Mouse (Mus musculus): ENCODE measurements around the gene Mpv17l2. TPM values are rescaled to one million over a fixed set of nuclear protein-coding genes. Genes with fewer than 3 reads are reported as not detected.
A peak's percentile ranks its signal among the peaks of the same experiment; 100 is the strongest.

Mpv17l2 gene
- total and polyA plus RNA-seq, 2 experiments from 2014 or later, result 53.9 to 56.1 TPM

DNA sequence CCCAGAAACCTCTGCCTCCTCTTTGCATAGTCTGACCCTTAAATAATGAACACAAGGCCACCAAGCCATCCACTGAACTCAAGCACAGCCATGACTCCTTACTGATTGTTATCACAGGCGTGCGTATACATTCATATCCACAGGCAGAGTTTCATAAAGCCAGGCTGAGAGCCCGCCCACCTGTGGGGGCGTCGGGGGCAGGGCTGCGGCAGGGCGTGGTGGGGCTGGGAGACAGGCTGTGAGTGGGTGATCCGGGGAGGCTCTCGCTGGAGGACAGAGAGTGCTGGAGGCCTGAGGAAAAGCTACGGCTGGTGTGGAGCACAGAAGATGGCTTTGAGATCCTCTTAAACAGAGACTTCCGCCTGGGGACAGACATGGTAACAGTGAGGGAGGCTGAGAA is 19.3 kb upstream of the Mpv17l2 start:
- H3K4me2 ChIP-seq (ENCODE audit: low read depth, low read length), result no peak overlapping the region
- TF ChIP-seq CTCF (IDR thresholded peaks at IDR 0.05; ENCODE audit: low read depth), result no peak
- ATAC-seq, result no peak
- no peak for DNase-seq (ENCODE audit: low spot score)
- no peaks in the 10 kb centered on the region for H3K9me3 ChIP-seq (ENCODE audit: low read length)
- 83% methylated on average over 11 of the region's 11 CpGs for WGBS
- H3K4me1 ChIP-seq (ENCODE audit: insufficient read depth, low read length), result peaks cover 14% of the 10 kb centered on the region
- H3K27ac ChIP-seq, result no peak overlapping the region
- no peaks in the 10 kb centered on the region for H3K27me3 ChIP-seq (ENCODE audit: insufficient read depth, low read length)
- H3K36me3 ChIP-seq (ENCODE audit: insufficient read depth, low read length), result peaks cover 45% of the 10 kb centered on the region
- no peak overlapping the region for H3K9ac ChIP-seq (replicated peaks; ENCODE audit: low read length)
- H3K4me3 ChIP-seq (ENCODE audit: low read length), result no peak overlapping the region

DNA sequence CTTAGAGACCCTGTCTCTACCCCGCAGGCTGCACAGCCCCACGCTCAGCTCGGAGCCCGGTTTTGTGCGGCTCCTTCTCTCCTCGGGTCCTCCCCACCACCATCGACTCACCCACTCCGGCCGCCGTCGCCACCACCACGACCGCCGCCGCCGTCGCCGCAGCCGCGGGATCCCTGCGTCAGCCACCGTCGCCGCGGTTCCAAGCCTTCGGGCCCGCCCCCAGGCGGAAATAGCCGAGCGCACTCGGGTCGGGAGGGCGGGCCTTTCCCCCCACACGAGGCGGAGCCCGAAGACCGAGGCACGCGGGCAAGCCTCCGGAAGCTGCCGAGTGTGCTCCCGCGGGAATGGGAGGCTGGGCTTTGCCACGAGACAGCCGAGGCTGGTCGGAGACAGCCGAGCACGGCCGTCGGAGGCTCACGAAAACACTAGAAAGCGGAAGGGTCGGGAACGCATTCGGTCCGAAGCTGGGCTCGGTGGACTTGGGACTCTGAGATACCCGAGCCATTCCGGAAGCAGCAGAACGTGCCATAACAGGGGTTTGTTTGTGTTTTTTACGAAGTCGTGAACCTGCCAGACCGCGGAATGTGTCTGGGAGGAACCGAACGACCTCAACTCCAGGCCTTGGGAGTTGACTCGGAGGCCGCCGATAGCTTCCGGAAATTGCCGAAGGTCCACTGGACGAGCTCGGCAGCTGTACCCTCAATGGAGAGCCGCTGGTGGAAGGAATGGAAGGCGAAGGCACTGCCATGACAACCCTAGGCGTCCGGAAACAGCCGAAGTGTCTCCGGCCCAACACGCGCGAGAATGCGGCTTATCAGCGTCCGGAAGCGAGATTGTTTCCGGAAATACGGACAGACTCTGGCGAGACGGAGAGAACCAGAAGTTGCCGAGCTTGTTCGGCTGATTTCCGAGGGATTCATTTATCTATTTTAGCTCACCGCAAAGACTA is 16.0 kb upstream of the Mpv17l2 start, which contains the start of gene Pik3r2:
Gene Pik3r2, minus strand, starts transcription at position 218 of the 949 bp plus-strand sequence.
- ATAC-seq (peak; percentile 94), DNase-seq (ENCODE audit: low spot score) (peak; percentile 100)
- H3K27me3 ChIP-seq (ENCODE audit: insufficient read depth, low read length), result no peaks in the 10 kb centered on the region
- peak within 1 kb of the TSS; percentile 96 for H3K9ac ChIP-seq (replicated peaks; ENCODE audit: low read length)
- TF ChIP-seq CTCF (IDR thresholded peaks at IDR 0.05; ENCODE audit: low read depth), result peak; percentile 46
- H3K4me1 ChIP-seq (ENCODE audit: insufficient read depth, low read length), result peaks cover 27% of the 10 kb centered on the region
- peak within 1 kb of the TSS; percentile 87 for H3K4me2 ChIP-seq (ENCODE audit: low read depth, low read length)
- H3K27ac ChIP-seq, result peak within 1 kb of the TSS; percentile 96
- WGBS, result under 1% methylated on average over 92 of the region's 94 CpGs
- no peaks in the 10 kb centered on the region for H3K9me3 ChIP-seq (ENCODE audit: low read length)
- H3K4me3 ChIP-seq (ENCODE audit: low read length), result peak within 1 kb of the TSS; percentile 76
- H3K36me3 ChIP-seq (ENCODE audit: insufficient read depth, low read length), result peaks cover 29% of the 10 kb centered on the region

DNA sequence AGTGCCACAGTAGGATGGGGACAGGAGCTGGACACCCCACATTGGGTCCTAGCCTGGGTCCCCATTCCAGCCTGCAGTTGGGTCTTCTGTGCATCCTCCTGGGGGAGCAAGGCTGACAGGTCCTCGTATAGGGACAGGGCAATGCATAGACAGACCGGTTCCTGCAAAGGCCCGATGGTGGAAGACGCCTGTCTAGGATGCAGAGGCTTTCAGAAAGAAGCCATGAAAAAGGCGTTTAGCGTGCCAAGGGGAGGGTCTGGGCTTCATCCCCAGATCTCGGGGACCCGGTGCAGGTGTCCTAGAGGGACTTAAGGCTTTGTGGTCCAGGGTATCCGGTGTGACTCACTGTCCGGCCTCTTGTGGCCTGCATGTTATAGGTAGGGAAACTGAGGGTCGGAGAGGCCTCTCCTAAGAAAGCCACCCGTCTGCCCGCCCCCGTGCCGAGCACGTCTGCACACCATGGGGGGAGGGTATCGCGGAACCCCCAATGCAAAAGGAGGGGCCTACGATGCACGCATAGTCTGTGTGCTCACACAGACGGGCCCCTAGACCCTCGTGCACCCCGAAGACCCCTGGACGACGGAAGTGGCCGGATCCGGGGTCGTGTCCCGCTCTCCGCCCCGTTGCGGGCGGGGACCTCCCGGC is 15.2 kb upstream of the Mpv17l2 start:
- ATAC-seq (no peak), DNase-seq (ENCODE audit: low spot score) (peak; percentile 32)
- no peaks in the 10 kb centered on the region for H3K27me3 ChIP-seq (ENCODE audit: insufficient read depth, low read length)
- peak overlapping the region; percentile 76 for H3K4me3 ChIP-seq (ENCODE audit: low read length)
- H3K9ac ChIP-seq (replicated peaks; ENCODE audit: low read length), result peak overlapping the region; percentile 96
- H3K4me2 ChIP-seq (ENCODE audit: low read depth, low read length), result peak overlapping the region; percentile 87
- H3K27ac ChIP-seq, result peak overlapping the region; percentile 96
- no peak for TF ChIP-seq CTCF (IDR thresholded peaks at IDR 0.05; ENCODE audit: low read depth)
- H3K36me3 ChIP-seq (ENCODE audit: insufficient read depth, low read length), result peaks cover 28% of the 10 kb centered on the region
- WGBS, result 1% methylated on average over 34 of the region's 34 CpGs
- H3K9me3 ChIP-seq (ENCODE audit: low read length), result no peaks in the 10 kb centered on the region
- H3K4me1 ChIP-seq (ENCODE audit: insufficient read depth, low read length), result peaks cover 27% of the 10 kb centered on the region

DNA sequence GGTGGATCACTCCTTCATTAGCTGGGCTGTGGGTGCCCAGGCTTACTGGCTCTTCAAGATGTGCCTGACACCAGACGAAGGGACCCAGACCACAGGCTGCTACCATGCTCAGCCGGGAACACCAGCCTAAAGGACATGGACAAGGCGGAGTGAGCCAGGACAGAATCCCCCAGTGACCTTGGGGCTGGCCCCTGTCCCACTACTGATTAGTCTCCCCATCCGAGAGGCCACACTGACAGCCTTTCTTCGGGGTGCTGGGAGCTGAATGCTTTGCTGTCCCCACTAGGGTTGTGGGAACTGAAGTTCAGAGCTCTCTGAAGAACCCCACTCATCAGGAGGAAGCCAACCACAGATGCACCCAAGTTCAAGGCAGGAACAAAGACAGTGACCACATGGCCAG is 14.5 kb upstream of the Mpv17l2 start:
- H3K9ac ChIP-seq (replicated peaks; ENCODE audit: low read length), result peak overlapping the region; percentile 96
- TF ChIP-seq CTCF (IDR thresholded peaks at IDR 0.05; ENCODE audit: low read depth), result no peak
- H3K4me3 ChIP-seq (ENCODE audit: low read length), result peak overlapping the region; percentile 76
- H3K4me2 ChIP-seq (ENCODE audit: low read depth, low read length), result peak overlapping the region; percentile 87
- H3K27me3 ChIP-seq (ENCODE audit: insufficient read depth, low read length), result no peaks in the 10 kb centered on the region
- no peak for DNase-seq (ENCODE audit: low spot score)
- 69% methylated on average over 5 of the region's 5 CpGs for WGBS
- ATAC-seq, result no peak
- H3K27ac ChIP-seq, result peak overlapping the region; percentile 96; the same call in 1 of the 2 replicates
- H3K9me3 ChIP-seq (ENCODE audit: low read length), result no peaks in the 10 kb centered on the region
- peaks cover 28% of the 10 kb centered on the region for H3K36me3 ChIP-seq (ENCODE audit: insufficient read depth, low read length)
- peaks cover 27% of the 10 kb centered on the region for H3K4me1 ChIP-seq (ENCODE audit: insufficient read depth, low read length)

DNA sequence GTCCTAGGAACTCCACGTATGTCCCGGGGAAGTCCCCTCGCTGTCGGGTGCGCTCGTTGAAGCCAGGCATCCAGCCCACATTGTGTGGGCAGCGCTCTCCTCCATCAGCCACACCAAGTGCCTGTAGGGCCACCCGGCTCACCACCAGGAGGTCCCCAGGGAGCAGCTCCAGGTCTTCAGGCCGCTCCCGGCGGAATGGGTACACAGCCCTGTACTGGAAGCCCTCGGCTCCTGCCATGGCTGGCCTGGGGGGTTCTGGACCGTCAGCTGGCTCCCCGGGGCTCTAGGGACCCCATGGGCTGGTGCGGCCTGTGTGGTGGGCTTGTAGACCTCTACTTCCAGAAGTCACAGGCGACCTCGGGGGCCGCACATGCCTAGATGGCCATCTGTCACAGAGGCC is 14.0 kb upstream of the Mpv17l2 start:
- Histone ChIP-seq H3K4me3 (ENCODE audit: low read length) (no peak overlapping the region; the same call in 1 of the 2 replicates), H3K4me1 (ENCODE audit: insufficient read depth, low read length) (peaks cover 27% of the 10 kb centered on the region), H3K9me3 (ENCODE audit: low read length) (no peaks in the 10 kb centered on the region), H3K27me3 (ENCODE audit: insufficient read depth, low read length) (no peaks in the 10 kb centered on the region), H3K27ac (peak overlapping the region; percentile 64; the same call in 1 of the 2 replicates), H3K36me3 (ENCODE audit: insufficient read depth, low read length) (peaks cover 29% of the 10 kb centered on the region), H3K9ac (replicated peaks; ENCODE audit: low read length) (peak overlapping the region; percentile 96; the same call in 1 of the 2 replicates), H3K4me2 (ENCODE audit: low read depth, low read length) (peak overlapping the region; percentile 87; the same call in 1 of the 2 replicates)
- no peak for ATAC-seq
- no peak for DNase-seq (ENCODE audit: low spot score)
- 88% methylated on average over 18 of the region's 18 CpGs for WGBS
- no peak for TF ChIP-seq CTCF (IDR thresholded peaks at IDR 0.05; ENCODE audit: low read depth)

DNA sequence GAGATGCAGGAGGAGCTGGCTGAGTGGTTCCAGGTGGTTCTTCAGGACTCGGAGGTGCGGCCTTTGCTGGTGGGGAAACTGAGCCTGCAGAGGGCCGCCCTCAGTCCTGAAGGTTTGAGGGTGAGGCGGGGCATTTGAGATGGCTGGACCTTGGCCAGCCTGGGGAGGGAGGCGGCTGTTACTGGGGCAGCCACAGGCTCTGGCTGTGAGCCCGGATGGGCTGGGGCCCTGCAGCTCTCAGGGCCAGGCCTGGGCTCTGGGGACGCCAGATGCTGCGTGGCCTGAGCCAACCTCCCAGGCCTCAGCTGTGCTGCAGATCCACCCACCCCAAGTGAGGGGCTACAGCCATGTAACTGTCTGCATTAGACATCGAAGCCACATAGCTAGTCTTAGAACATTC is 13.1 kb upstream of the Mpv17l2 start:
- WGBS, result 32% methylated on average over 9 of the region's 9 CpGs
- Histone ChIP-seq H3K27ac (peak overlapping the region; percentile 64), H3K9ac (replicated peaks; ENCODE audit: low read length) (peak overlapping the region; percentile 96), H3K9me3 (ENCODE audit: low read length) (no peaks in the 10 kb centered on the region), H3K27me3 (ENCODE audit: insufficient read depth, low read length) (no peaks in the 10 kb centered on the region), H3K4me3 (ENCODE audit: low read length) (no peak overlapping the region), H3K4me2 (ENCODE audit: low read depth, low read length) (peak overlapping the region; percentile 33; the same call in 1 of the 2 replicates), H3K4me1 (ENCODE audit: insufficient read depth, low read length) (peaks cover 27% of the 10 kb centered on the region), H3K36me3 (ENCODE audit: insufficient read depth, low read length) (peaks cover 32% of the 10 kb centered on the region)
- peak; percentile 92 for DNase-seq (ENCODE audit: low spot score)
- 0 out of 2 replicates have a peak, but pooled peaks have one; percentile 8 for ATAC-seq
- TF ChIP-seq CTCF (IDR thresholded peaks at IDR 0.05; ENCODE audit: low read depth), result no peak
